Comparison of ENCODE assay signal across 10 mouse cellular contexts in the genomic region with DNA sequence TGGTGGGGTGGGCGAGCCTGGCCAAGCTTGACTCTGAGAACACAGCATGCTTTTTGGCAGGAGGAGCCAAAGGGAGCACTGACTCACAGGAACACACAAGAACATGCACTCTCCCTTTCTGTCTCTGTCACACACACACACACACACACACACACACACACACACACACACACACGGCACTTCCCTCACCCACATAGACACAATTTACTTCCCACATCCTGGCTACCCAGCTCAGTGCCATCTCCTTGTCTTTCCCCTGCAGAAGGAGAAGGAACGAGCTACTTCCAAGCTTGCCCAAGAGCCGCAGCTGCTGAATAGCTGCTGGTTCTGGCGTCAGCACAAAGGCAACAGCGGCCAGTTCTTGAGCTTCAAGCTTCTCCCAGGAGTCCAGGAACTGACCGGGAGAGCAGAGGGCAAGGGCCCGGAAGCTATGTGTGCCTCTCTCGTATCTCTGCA.
A peak's percentile ranks its signal among the peaks of the same experiment; 100 is the strongest.
DNase-seq lines count a peak whose midpoint lies in the region; ATAC-seq lines count a peak whose summit lies in the region.
"Had no signal": no experiment of that assay in that cellular context is flagged by ENCODE, and none has a peak within 500 bp of the region (broad histone marks: within the 10 kb centered on the region; RNA-seq: fewer than 3 reads in every experiment).

No protein-coding gene starts in this region.

- H3K9me3 ChIP-seq in kidney, embryonic 14.5 days (ENCODE audit: control insufficient read depth, low read length), result no peaks in the 10 kb centered on the region
- H3K9me3 ChIP-seq in embryonic facial prominence, embryonic 12.5 days, result no peaks in the 10 kb centered on the region
- no peaks in the 10 kb centered on the region for H3K9me3 ChIP-seq in heart, embryonic 15.5 days (replicated peaks)
- no peaks in the 10 kb centered on the region for H3K9me3 ChIP-seq in intestine, embryonic 15.5 days
- H3K9me3 ChIP-seq: neural tube, embryonic 12.5 days had no signal

- H3K36me3 ChIP-seq in kidney, embryonic 14.5 days (ENCODE audit: control insufficient read depth, insufficient read depth, low read length), result no peaks in the 10 kb centered on the region
- no peaks in the 10 kb centered on the region for H3K36me3 ChIP-seq in embryonic facial prominence, embryonic 12.5 days
- 0 out of 2 replicates have a peak, but pooled peaks cover 4% of the 10 kb centered on the region for H3K36me3 ChIP-seq in heart, embryonic 15.5 days
- no peaks in the 10 kb centered on the region for H3K36me3 ChIP-seq in intestine, embryonic 15.5 days
- H3K36me3 ChIP-seq: neural tube, embryonic 12.5 days had no signal

- H3K27ac ChIP-seq in kidney, embryonic 14.5 days (ENCODE audit: low read depth, low read length), result no peak overlapping the region
- no peak overlapping the region for H3K27ac ChIP-seq in embryonic facial prominence, embryonic 12.5 days
- H3K27ac ChIP-seq in heart, embryonic 15.5 days, result peak overlapping the region; percentile 46
- H3K27ac ChIP-seq in intestine, embryonic 15.5 days, result no peak overlapping the region
- H3K27ac ChIP-seq: neural tube, embryonic 12.5 days had no signal

- H3K9ac ChIP-seq in kidney, embryonic 14.5 days (ENCODE audit: low read depth, low read length), result no peak overlapping the region
- 0 out of 2 replicates have a peak overlapping the region, but pooled peaks have one; percentile 8 for H3K9ac ChIP-seq in embryonic facial prominence, embryonic 12.5 days
- no peak overlapping the region for H3K9ac ChIP-seq in heart, embryonic 15.5 days
- H3K9ac ChIP-seq in intestine, embryonic 15.5 days, result no peak overlapping the region
- H3K9ac ChIP-seq: neural tube, embryonic 12.5 days had no signal

- H3K27me3 ChIP-seq in kidney, embryonic 14.5 days (ENCODE audit: control insufficient read depth, insufficient read depth, low read length), result no peaks in the 10 kb centered on the region; the same call in 1 of the 2 replicates
- 0 out of 2 replicates have a peak, but pooled peaks cover 2% of the 10 kb centered on the region for H3K27me3 ChIP-seq in embryonic facial prominence, embryonic 12.5 days
- H3K27me3 ChIP-seq in heart, embryonic 15.5 days, result no peaks in the 10 kb centered on the region
- no peaks in the 10 kb centered on the region for H3K27me3 ChIP-seq in intestine, embryonic 15.5 days (replicated peaks)
- H3K27me3 ChIP-seq: neural tube, embryonic 12.5 days; Patski had no signal

- ATAC-seq in kidney, embryonic 14.5 days (ENCODE audit: low FRiP score, low TSS enrichment), result no peak
- ATAC-seq in embryonic facial prominence, embryonic 12.5 days (ENCODE audit: insufficient number of reproducible peaks, insufficient read depth, low FRiP score, low TSS enrichment), result no peak
- no peak for ATAC-seq in heart, embryonic 15.5 days (replicated peaks; ENCODE audit: insufficient number of reproducible peaks, insufficient read depth, low FRiP score, low read depth)
- no peak for ATAC-seq in activated CD4-positive, CD25-positive, alpha-beta regulatory T cell, adult 4 months
- ATAC-seq in intestine, embryonic 15.5 days, result no peak
- ATAC-seq: Patski had no signal

- WGBS in kidney, embryonic 14.5 days, result 57% methylated on average over 9 of the region's 9 CpGs
- 27% methylated on average over 9 of the region's 9 CpGs for WGBS in embryonic facial prominence, embryonic 12.5 days
- WGBS in heart, embryonic 15.5 days, result 34% methylated on average over 9 of the region's 9 CpGs
- 56% methylated on average over 9 of the region's 9 CpGs for WGBS in intestine, embryonic 15.5 days

- intact Hi-C loops in left cerebral cortex, postnatal 4 days (cut with DNase I), result no loop called here

- no peak overlapping the region for H3K4me2 ChIP-seq in kidney, embryonic 14.5 days (replicated peaks; ENCODE audit: low read depth, low read length)
- H3K4me2 ChIP-seq in embryonic facial prominence, embryonic 12.5 days (replicated peaks), result no peak overlapping the region
- no peak overlapping the region for H3K4me2 ChIP-seq in heart, embryonic 15.5 days
- H3K4me2 ChIP-seq in intestine, embryonic 15.5 days (replicated peaks), result no peak overlapping the region
- H3K4me2 ChIP-seq: neural tube, embryonic 12.5 days had no signal

- H3K4me1 ChIP-seq in kidney, embryonic 14.5 days (ENCODE audit: control insufficient read depth, insufficient read depth, low read length), result peaks cover 26% of the 10 kb centered on the region
- H3K4me1 ChIP-seq in embryonic facial prominence, embryonic 12.5 days, result peaks cover 22% of the 10 kb centered on the region
- peaks cover 50% of the 10 kb centered on the region for H3K4me1 ChIP-seq in heart, embryonic 15.5 days (replicated peaks)
- H3K4me1 ChIP-seq in intestine, embryonic 15.5 days (replicated peaks), result peaks cover 3% of the 10 kb centered on the region

- H3K4me3 ChIP-seq in kidney, embryonic 14.5 days (ENCODE audit: low read length), result no peak overlapping the region
- no peak overlapping the region for H3K4me3 ChIP-seq in embryonic facial prominence, embryonic 12.5 days
- H3K4me3 ChIP-seq in heart, embryonic 15.5 days, result no peak overlapping the region
- H3K4me3 ChIP-seq in intestine, embryonic 15.5 days (replicated peaks), result no peak overlapping the region
- H3K4me3 ChIP-seq: neural tube, embryonic 12.5 days had no signal

- DNase-seq in kidney, adult 11 months, result peak; percentile 72
- peak; percentile 57 for DNase-seq in left cerebral cortex, postnatal 4 days
- DNase-seq in right cerebral cortex, postnatal 14 days, result peak; percentile 47
